Comparison of ENCODE assay signal across 9 mouse cellular contexts in genomic region chr14:34569534-34570194, GRCm38 (mm10). TPM values are rescaled to one million over a fixed set of nuclear protein-coding genes. Genes with fewer than 3 reads are reported as not detected.
DNase-seq lines count a peak whose midpoint lies in the region; ATAC-seq lines count a peak whose summit lies in the region.
"Had no signal": no experiment of that assay in that cellular context is flagged by ENCODE, and none has a peak within 500 bp of the region (broad histone marks: within the 10 kb centered on the region; RNA-seq: fewer than 3 reads in every experiment).

No protein-coding gene starts in this region.

- ATAC-seq in kidney, embryonic 14.5 days (ENCODE audit: low FRiP score, low TSS enrichment), result no peak
- no peak for ATAC-seq in hindbrain, embryonic 12.5 days (ENCODE audit: low FRiP score)
- ATAC-seq in midbrain, embryonic 15.5 days (replicated peaks), result peak; percentile 18; the same call in 1 of the 2 replicates

- 36% methylated on average over 27 of the region's 27 CpGs for WGBS in kidney, embryonic 14.5 days
- WGBS in embryonic facial prominence, embryonic 10.5 days, result 38% methylated on average over 27 of the region's 27 CpGs
- WGBS in hindbrain, embryonic 12.5 days, result 40% methylated on average over 27 of the region's 27 CpGs
- WGBS in midbrain, embryonic 15.5 days, result 41% methylated on average over 27 of the region's 27 CpGs

- H3K27ac ChIP-seq in kidney, embryonic 14.5 days (ENCODE audit: low read depth, low read length), result no peak overlapping the region
- H3K27ac ChIP-seq in embryonic facial prominence, embryonic 10.5 days (replicated peaks), result no peak overlapping the region
- H3K27ac ChIP-seq in hindbrain, embryonic 12.5 days, result no peak overlapping the region
- no peak overlapping the region for H3K27ac ChIP-seq in midbrain, embryonic 15.5 days

- H3K4me2 ChIP-seq in kidney, embryonic 14.5 days (replicated peaks; ENCODE audit: low read depth, low read length), result peak overlapping the region; percentile 40
- H3K4me2 ChIP-seq in hindbrain, embryonic 12.5 days (replicated peaks), result peak overlapping the region; percentile 52
- peak overlapping the region; percentile 69 for H3K4me2 ChIP-seq in midbrain, embryonic 15.5 days

- no peaks in the 10 kb centered on the region for H3K9me3 ChIP-seq in kidney, embryonic 14.5 days (ENCODE audit: control insufficient read depth, low read length)
- H3K9me3 ChIP-seq in embryonic facial prominence, embryonic 10.5 days, result no peaks in the 10 kb centered on the region
- H3K9me3 ChIP-seq in hindbrain, embryonic 12.5 days (replicated peaks), result no peaks in the 10 kb centered on the region
- no peaks in the 10 kb centered on the region for H3K9me3 ChIP-seq in midbrain, embryonic 15.5 days

- H3K27me3 ChIP-seq in kidney, embryonic 14.5 days (ENCODE audit: control insufficient read depth, insufficient read depth, low read length), result no peaks in the 10 kb centered on the region
- H3K27me3 ChIP-seq in embryonic facial prominence, embryonic 10.5 days (replicated peaks; ENCODE audit: low read depth, poor library complexity, severe bottlenecking), result peaks cover 15% of the 10 kb centered on the region
- H3K27me3 ChIP-seq in hindbrain, embryonic 12.5 days, result no peaks in the 10 kb centered on the region; the same call in 1 of the 2 replicates
- no peaks in the 10 kb centered on the region for H3K27me3 ChIP-seq in midbrain, embryonic 15.5 days (replicated peaks)

- peak overlapping the region; percentile 16; the same call in 1 of the 2 replicates for H3K4me3 ChIP-seq in kidney, embryonic 14.5 days (ENCODE audit: low read length)
- H3K4me3 ChIP-seq in embryonic facial prominence, embryonic 10.5 days, result peak overlapping the region; percentile 48
- H3K4me3 ChIP-seq in hindbrain, embryonic 12.5 days, result peak overlapping the region; percentile 28
- peak overlapping the region; percentile 38 for H3K4me3 ChIP-seq in midbrain, embryonic 15.5 days

- no peaks in the 10 kb centered on the region for H3K36me3 ChIP-seq in kidney, embryonic 14.5 days (ENCODE audit: control insufficient read depth, insufficient read depth, low read length)
- no peaks in the 10 kb centered on the region for H3K36me3 ChIP-seq in embryonic facial prominence, embryonic 10.5 days (replicated peaks)
- no peaks in the 10 kb centered on the region for H3K36me3 ChIP-seq in hindbrain, embryonic 12.5 days
- no peaks in the 10 kb centered on the region for H3K36me3 ChIP-seq in midbrain, embryonic 15.5 days (replicated peaks)

- H3K4me1 ChIP-seq in kidney, embryonic 14.5 days (ENCODE audit: control insufficient read depth, insufficient read depth, low read length), result peaks cover 10% of the 10 kb centered on the region; the same call in 1 of the 2 replicates
- peaks cover 35% of the 10 kb centered on the region for H3K4me1 ChIP-seq in embryonic facial prominence, embryonic 10.5 days
- peaks cover 3% of the 10 kb centered on the region; the same call in 1 of the 2 replicates for H3K4me1 ChIP-seq in hindbrain, embryonic 12.5 days
- H3K4me1 ChIP-seq in midbrain, embryonic 15.5 days, result 0 out of 2 replicates have a peak, but pooled peaks cover 3% of the 10 kb centered on the region

- no peak for DNase-seq in kidney, adult 18-20 months
- DNase-seq in embryonic facial prominence, embryonic 10.5 days (ENCODE audit: low spot score), result no peak
- no peak for DNase-seq in right cerebral cortex, adult 18-20 months
- DNase-seq in ovary, adult 18-20 months (ENCODE audit: low spot score), result no peak
- no peak for DNase-seq in cerebellum, adult 8-10 months

- H3K9ac ChIP-seq in kidney, embryonic 14.5 days (ENCODE audit: low read depth, low read length), result no peak overlapping the region
- peak overlapping the region; percentile 41; the same call in 1 of the 2 replicates for H3K9ac ChIP-seq in hindbrain, embryonic 12.5 days
- peak overlapping the region; percentile 2 for H3K9ac ChIP-seq in midbrain, embryonic 15.5 days

RNA-seq across cellular contexts. Expression of gene Ldb3, which starts 18.8 kb away (rescaled TPM):
- 0.24 and 0.31 TPM in 2 replicates for polyA plus RNA-seq in kidney, embryonic 14.5 days (2014; fragmentation: Nextera tagmentation; extraction: Ambion mirVana)
- polyA plus RNA-seq in embryonic facial prominence, embryonic 10.5 days (2016; fragmentation: Nextera tagmentation; extraction: Ambion mirVana), result 0.59 TPM in 1 of 2 replicates, not detected in the other
- 0.22 and 1.9 TPM in 2 replicates for polyA plus RNA-seq in hindbrain, embryonic 12.5 days (2016; fragmentation: Nextera tagmentation; extraction: Ambion mirVana)
- 0.57 and 0.78 TPM in 2 replicates for polyA plus RNA-seq in midbrain, embryonic 15.5 days (2015; fragmentation: Nextera tagmentation; extraction: Ambion mirVana)

RNA-seq across cellular contexts. Expression of gene Opn4, which starts 30.3 kb away (rescaled TPM):
- polyA plus RNA-seq in kidney, embryonic 14.5 days (2014; fragmentation: Nextera tagmentation; extraction: Ambion mirVana), result 0.09 and 0.20 TPM in 2 replicates
- 0.23 and 0.27 TPM in 2 replicates for polyA plus RNA-seq in embryonic facial prominence, embryonic 10.5 days (2016; fragmentation: Nextera tagmentation; extraction: Ambion mirVana)
- polyA plus RNA-seq in hindbrain, embryonic 12.5 days (2016; fragmentation: Nextera tagmentation; extraction: Ambion mirVana), result not detected in 2 replicates
- polyA plus RNA-seq in midbrain, embryonic 15.5 days (2015; fragmentation: Nextera tagmentation; extraction: Ambion mirVana), result 0.23 TPM in 1 of 2 replicates, not detected in the other

RNA-seq across cellular contexts. Expression of gene 9230112D13Rik, which starts 47.1 kb away (rescaled TPM):
- polyA plus RNA-seq in kidney, embryonic 14.5 days (2014; fragmentation: Nextera tagmentation; extraction: Ambion mirVana), result not detected in 2 replicates
- not detected in 2 replicates for polyA plus RNA-seq in embryonic facial prominence, embryonic 10.5 days (2016; fragmentation: Nextera tagmentation; extraction: Ambion mirVana)
- polyA plus RNA-seq in hindbrain, embryonic 12.5 days (2016; fragmentation: Nextera tagmentation; extraction: Ambion mirVana), result not detected in 2 replicates
- polyA plus RNA-seq in midbrain, embryonic 15.5 days (2015; fragmentation: Nextera tagmentation; extraction: Ambion mirVana), result not detected in 2 replicates
- polyA plus RNA-seq: liver, embryonic 16.5 days had no signal
